Mouse (Mus musculus): ENCODE results near the gene Gm3646. TPM values are rescaled to one million over a fixed set of nuclear protein-coding genes. Genes with fewer than 3 reads are reported as not detected.

The Gm3646 gene
- total RNA-seq (2015; ENCODE audit: low replicate concordance) (not detected in 2 replicates), total RNA-seq (2017; ENCODE audit: low replicate concordance) (not detected in 2 replicates)

DNA sequence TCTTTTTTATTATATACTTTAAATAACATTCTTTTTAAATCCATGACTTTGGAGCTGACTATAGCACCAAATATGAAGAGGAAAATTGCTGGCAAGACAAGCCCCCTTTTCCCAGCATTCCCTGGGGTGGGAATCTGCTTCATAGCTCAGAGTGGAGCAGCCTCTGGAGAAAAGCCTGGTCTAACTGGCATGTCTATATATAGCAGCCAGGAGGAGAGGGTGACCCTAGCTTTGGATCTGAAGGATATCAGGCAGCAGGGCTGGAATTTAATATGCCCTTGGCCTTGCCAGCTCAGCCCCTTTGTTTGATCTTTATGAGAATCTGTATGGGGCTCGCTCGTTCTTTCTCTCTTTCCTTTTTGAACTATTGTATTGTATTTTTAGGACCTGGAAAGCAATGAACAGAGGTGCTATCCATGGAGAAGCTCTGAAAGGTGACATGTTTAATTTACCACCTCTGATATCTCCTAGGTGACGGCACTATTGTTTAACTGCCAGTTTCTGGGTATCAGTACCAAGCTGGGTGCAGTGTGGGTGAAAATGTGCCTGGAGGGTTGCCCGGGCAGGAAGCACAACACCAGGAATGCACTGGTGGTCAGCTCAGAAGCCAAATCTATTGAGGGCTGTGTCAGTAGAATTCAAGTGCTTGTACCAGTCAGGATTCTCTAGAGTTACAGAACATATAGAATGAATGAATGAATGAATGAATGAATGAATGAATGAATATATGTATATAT, at the start of gene Gm3646:
Gene Gm3646 (minus strand): TSS at position 90 of the 737 bp plus-strand sequence.
- no peak for ATAC-seq (replicated peaks; ENCODE audit: low FRiP score, poor library complexity, severe bottlenecking)

DNA sequence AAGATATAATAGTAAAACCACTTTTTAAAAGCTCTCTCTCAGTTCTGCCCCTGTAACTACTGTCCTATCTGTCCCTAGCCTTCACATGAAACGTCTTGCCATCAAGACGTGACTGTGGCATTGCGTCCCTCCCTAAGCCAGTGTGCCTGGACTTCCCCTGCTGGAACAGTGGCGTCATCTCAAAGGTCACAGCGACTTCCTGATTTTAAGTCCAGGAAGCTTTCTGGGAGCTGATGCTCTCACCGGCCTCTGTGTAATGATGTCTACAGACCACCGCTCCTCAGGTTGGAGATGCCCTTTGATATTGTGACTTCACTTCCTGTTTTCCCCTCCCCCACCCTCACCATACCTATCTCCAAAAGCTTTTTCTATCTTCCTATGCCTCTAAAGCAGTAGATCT, 41.9 kb upstream of the Gm3646 start:
- no peak for ATAC-seq (replicated peaks; ENCODE audit: low FRiP score, poor library complexity, severe bottlenecking)

DNA sequence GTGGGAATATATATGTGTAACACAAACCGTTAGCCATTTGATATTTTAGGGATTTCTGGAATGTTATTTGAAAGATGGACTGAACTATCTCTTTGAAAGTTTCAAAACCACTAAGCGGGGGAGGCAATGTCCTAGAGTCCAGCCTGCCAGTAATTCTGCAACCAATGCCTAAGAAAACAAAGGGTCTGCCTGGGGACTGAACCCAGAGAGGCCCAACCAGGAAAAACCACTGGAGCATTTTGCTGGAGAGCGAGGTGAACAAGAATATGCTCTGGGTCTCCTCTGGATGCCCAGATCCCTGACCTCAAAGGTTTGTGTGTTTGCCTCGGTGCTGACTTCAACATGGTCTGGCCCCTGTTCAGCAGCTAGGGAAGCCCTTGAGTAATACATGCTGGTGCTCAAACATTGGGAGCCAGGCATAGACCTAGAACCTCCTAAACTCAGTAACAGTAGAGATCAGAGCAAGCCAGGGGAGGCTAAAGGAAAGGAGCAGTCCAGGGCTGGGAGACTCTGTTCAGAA, 41.0 kb upstream of the Gm3646 start:
- no peak for ATAC-seq (replicated peaks; ENCODE audit: low FRiP score, poor library complexity, severe bottlenecking)

DNA sequence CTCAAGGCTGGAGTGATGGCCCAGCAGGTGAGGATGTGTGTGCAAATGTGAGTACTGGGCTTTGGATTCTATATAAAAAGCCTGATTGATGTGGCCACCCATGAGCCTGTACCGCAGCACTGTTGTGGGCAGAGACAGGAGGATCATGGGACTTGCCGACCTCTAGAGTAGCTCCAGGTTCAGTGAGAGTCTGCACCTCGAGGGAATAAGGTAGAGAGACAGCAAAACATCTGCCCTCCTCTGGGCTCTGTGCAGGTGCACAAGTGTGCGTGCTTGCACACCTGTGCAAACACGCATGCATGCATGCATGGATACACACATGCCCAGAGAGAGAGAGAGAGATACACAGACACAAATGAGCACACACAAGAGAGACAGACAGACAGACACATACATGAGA, 38.2 kb upstream of the Gm3646 start:
- ATAC-seq (replicated peaks; ENCODE audit: low FRiP score, poor library complexity, severe bottlenecking): no peak

DNA sequence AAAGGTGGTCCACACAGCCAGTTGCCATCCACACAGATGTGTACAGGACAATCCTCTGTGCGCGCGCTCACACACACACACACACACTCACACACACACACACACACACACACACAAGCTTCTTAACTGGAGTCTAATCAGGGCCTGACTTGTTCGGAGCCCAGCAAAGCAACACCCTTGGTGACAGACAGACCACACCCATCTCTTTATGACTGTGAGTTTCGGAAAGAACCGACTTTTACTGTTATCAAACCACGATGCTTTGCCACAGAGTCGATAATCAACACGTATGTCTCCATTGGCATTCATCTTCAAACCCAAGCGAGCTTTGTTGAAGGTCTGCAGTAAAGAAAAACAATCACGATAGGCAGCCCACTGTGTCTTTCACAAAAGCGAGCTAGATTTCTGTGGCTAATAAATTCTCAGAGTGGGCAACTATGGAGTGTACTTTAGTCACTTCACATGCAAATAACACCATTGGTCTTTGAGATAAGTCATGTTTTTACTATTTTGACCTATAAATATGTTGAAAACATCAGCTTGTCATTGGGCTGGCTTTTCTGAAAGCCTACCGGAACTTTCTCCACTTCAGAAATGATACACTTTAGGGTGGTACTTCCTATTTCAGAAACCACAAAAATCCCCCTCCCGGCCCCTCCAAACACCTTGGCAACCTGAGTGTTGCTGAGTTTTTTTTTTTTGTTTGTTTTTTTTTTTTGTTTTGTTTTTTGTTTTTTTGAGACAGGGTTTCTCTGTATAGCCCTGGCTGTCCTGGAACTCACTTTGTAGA, 37.3 kb upstream of the Gm3646 start:
- ATAC-seq (replicated peaks; ENCODE audit: low FRiP score, poor library complexity, severe bottlenecking): no peak

DNA sequence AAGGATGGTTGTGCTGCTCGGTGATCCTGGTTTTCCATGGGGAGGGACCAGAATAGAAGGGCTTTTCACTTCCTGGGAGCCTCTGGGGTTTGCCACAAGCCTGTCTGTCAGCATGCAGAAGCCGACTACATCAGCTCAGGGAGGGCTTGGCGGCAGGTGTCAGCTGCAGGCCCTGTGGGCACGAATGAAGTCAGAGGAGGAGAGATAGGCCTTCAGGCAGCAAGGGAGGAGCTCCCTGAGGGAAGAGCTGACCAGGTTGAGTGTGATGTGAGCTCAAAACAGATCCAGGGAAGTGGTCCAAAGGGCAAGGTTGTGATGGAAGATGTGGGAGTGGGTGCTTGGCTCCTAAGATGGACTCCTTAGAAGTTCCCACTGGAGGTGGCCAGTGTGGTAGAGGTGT, 35.7 kb upstream of the Gm3646 start:
- ATAC-seq (replicated peaks; ENCODE audit: low FRiP score, poor library complexity, severe bottlenecking): no peak

DNA sequence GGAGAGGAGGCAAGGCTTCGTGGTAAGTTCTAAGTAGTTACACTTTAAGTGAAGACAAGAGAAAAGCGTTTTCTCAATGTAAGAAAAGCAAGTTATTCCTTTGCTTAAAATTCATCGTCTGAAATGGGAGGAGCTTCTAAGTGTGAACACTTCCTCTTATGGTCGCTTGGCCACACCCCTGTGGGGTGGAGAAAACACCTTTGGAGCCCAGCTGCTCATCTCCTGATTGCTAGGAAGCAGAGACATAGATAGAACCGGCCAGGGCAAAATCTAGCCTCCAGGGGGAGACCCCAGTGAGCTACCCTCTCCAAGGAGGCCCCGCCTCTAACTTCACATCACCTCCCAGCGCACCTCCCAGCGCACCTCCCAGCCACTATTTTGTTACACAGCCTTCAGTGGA, 34.7 kb upstream of the Gm3646 start:
- ATAC-seq (replicated peaks; ENCODE audit: low FRiP score, poor library complexity, severe bottlenecking): no peak

DNA sequence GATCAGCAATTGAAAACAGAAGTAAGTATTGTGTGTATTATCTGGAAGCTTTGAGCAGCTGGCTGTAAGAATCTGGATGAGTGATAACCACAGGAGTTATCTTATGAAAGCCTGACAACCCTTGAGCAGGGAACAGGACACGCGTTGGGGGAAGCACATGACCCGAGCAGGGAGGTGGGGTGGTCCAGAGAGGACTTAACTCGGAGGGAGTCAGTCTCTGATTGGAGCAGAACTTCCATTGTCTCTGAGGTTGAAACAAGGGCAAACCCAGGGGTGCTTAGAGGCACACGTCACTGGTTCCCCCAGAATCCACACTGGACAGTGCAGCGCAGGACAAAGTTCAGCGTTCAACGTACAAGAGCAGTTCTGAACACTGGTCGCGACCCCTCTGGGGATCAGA, 34.1 kb upstream of the Gm3646 start:
- no peak for ATAC-seq (replicated peaks; ENCODE audit: low FRiP score, poor library complexity, severe bottlenecking)

DNA sequence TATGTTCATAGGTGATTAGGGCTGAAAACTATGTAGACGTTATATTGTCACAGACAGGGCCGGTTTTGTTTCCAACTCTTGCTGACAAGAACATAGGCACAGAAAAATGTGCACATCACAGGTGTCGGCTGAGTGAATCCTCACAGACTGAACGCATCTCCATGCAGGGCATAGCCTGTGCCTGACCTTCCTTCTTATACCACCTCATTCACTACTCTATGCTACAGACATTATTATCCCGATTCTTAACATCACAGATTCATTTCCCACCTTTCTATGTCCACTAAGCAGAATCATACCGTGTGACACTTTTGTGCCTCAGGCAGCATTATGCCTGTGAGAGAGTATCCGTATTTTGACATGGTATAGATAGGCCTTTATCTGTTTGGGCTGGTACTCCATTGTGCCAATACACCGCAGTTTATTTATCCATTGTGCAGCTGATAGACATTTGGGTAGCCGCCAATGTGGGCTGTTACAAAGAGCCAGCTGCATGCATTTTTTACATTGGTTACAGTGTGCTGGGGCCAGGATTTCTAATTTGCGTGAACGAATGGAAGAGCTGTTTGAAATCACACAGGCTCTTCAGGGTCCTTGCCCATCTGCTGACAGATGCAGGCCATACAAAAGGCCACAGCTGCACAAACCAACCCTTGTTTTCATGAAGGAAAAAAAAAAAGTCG, 33.5 kb upstream of the Gm3646 start:
- no peak for ATAC-seq (replicated peaks; ENCODE audit: low FRiP score, poor library complexity, severe bottlenecking)

DNA sequence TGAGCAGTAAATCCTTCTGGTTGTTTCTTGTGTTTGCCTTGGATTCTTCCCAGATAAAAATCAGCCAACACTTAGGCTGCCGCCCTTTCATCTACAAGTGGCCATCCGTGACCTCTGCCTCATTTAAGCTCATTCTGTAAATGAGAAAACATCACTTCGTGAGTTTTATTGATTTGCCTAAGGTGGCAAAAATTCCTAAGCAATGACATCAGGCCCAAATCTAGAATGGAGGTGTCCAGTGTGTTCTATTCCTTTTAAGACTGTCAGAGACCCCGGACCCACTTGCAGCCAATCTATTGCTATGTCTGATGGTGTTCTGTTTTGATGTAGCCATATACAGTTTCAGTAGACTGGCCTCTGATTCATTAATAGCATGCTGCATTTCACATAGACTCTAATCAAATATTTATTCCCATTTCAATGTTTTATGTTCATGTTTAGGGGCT, 26.5 kb upstream of the Gm3646 start:
- ATAC-seq (replicated peaks; ENCODE audit: low FRiP score, poor library complexity, severe bottlenecking): no peak

DNA sequence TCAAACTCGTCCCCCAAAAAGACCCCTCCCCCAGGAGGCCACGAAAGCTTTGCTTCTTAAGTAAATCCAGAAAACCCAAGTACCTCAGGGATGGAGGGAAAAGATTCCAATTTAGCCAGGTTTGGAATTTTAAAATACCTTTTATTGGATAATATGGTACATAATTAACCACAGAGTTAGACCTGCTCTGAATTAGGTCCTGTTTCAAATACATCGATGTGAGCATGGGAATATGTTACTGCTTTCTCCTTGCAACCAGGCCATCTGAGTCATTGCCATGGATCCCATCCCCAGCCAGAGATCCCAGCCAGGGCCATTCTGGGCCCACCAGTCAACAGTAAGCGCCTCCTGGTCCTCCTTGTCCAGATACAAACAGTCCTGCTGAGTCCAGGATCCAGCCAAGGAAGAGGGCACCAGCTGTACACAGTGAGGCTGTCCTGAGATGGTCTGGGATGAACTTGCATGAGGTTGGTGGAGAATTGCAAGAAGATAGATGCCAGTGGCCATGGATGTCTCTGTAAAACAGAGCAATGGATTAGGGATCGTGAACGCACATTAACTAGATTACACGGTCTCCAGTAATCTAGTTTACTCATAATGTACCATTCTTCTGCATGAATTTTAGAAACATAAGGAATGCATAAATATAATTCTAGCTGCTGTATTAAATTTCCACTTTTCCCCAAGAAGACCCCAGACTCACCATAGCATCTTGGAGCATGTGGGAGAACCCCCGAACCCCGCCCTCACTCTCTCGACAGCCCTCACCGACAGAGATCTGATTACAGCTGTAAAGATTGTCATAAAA, 25.9 kb upstream of the Gm3646 start:
- ATAC-seq (replicated peaks; ENCODE audit: low FRiP score, poor library complexity, severe bottlenecking): no peak

DNA sequence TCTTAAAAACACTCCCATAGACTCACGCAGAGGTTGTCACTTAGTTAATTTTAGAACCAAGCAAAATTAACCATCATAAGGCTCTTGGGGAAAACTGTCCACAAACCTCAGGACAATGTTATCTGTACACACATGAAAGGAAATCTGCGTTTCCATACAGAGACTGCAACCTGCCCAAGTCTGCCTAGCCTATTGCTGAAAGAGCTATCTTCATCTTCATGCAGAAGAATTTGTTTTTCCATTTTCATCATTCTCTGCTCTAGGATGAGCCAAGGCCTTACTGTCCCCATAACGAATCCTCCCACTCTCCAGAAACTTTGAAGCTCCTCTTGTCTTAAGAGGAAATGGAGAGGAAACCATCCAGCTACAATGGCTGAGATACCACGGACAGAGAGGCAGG, 19.8 kb upstream of the Gm3646 start:
- ATAC-seq (replicated peaks; ENCODE audit: low FRiP score, poor library complexity, severe bottlenecking): no peak

DNA sequence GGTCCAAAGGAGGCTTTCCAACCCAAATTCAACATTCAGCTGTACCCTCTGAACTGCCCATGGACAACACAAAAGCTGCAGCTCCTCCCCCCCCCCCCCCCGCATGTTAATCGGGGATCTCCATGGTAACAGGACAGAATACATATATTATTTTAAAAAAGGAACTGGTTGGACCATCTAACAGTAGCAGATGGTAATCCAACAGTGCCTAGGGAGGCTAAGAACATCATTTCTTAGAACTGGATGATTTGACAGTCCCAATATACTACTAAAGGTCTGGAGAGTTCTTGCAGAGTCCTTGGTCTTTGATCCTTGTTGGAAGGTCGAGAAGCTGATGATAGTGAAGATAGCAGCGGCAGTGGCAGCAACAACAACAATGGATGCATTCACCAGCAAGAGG, 19.1 kb upstream of the Gm3646 start:
- no peak for ATAC-seq (replicated peaks; ENCODE audit: low FRiP score, poor library complexity, severe bottlenecking)

DNA sequence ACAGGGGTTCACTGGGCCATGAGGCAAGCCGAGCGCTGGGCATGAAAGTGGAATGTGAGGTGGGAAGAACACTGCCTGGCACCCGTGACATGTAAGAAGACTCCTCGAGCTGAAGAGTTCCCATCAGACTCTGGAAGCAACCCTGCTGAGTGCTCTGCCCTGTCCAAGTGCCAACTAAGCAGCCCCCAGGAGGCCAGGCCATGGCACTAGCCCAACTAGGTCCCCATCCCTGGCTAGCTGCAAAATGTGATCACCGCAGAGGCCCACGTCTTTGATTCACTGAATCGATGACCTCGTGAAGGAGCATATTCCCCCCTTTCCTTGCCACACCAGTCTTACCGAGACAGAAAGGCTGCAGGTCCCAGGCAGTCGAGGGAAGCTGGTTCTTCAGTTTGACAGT, 14.5 kb upstream of the Gm3646 start:
- ATAC-seq (replicated peaks; ENCODE audit: low FRiP score, poor library complexity, severe bottlenecking): no peak

DNA sequence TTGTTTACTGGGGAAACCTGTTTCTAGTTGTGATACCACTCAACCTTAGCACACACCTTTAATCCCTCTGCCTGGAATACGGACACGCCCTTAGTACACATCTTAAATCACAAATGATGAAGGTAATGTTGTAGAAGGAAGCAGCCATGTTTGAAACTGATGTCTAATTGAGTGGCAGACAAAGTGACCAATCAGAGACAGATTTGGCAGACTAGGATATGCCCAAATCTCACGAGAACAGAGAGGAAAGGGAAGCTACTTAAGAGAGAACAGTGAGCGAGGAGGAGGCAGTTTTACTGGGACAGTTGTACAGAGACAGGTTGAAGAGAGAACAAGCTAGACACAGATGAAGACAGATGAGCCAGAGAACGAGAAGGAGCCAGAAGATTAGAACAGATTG, 10.6 kb upstream of the Gm3646 start:
- no peak for ATAC-seq (replicated peaks; ENCODE audit: low FRiP score, poor library complexity, severe bottlenecking)

DNA sequence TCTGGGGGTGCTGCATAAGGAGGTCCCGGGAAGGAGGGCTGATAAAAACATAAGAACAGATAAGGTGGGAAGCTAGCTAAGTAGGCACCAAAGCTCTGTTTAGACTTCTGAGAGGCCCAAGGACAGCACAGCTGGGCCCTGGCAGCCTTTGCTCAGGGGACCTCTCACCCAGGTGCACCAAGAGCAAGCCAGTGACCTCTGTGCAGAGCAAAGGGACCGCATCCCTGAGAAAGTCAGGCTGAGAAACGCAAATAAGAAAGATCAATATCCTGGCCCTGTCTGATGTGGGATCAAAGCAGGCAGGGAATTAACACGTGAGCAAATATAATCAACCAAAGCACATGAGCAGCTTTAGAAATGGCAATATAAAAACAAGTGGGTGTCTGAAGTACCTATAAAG, 7.9 kb upstream of the Gm3646 start:
- ATAC-seq (replicated peaks; ENCODE audit: low FRiP score, poor library complexity, severe bottlenecking): no peak

DNA sequence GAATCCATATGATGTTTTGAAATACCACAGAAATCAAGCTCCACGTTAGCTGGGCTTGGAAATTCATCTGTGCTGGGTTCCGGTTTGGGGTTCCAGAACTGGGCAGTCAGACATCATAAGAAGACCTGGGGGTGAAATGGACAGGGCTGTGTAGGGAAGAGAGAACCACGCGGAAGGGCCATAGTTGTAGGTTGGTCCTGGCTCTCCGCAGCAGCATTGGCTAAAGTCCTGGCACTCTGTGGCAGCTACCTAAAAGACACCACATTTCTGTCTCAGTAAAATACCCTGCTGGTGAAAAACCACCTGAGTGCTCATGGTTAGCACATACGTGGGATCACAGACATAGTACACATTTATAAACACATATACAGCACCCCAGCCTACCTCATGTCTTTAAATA, 343 bp downstream of the Gm3646 start:
- no peak for ATAC-seq (replicated peaks; ENCODE audit: low FRiP score, poor library complexity, severe bottlenecking)

DNA sequence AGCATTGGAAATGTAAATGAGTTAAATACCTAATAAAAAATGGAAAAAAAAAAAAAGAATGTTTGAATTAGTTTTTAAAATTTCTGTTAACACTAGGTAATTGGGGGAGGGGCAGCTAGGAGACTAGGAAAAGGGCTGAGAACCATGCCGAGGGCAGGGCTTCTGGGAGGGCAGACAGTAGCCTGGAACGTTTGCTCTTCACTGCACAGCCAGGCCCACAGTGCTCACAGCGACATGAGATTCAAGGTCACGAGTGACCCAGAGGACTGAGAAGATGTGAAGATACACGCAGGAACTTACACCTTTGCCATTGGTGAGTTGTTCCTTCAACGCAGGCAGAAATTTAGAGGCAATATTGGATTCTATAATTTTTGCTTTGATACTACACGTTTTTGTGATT, 2.2 kb downstream of the Gm3646 start:
- ATAC-seq (replicated peaks; ENCODE audit: low FRiP score, poor library complexity, severe bottlenecking): no peak

DNA sequence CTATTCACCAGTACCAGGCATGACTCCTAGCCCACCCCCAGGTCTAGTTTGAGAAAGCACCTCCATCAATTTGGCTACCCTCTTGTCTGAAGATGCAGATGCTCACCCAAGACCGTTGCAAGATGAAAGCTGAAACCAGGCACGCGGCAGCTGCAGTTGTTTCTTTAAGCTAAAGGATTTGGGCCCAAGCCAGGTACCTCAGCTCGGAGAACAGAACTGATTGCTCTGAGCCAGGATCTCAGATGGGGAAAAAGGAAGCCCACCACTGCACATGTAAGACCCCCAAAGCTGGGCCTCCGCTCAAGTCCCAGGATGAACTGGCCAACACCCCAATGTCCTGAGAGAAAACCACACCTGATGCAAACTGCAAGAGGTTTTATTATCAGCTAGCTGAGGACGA, 7.6 kb downstream of the Gm3646 start:
- ATAC-seq (replicated peaks; ENCODE audit: low FRiP score, poor library complexity, severe bottlenecking): no peak

DNA sequence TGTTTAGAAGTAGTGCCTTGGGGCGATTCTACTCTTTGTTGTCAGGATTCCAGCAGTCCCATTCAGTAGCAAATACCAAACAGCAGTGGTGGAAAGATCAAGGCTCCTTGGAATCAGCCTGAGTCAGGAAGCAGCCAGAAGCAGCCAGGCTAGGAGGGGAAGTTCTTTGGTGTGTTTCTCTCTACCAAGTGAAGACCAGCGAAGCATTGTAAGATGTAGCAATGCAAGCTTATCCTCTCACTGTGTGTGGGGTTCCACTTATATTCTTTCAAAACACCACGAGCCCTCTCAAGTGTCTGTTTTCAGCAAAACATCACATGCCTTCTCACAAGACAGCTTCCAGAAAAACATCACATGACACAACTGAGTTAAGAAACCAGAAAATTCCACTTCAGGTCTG, 8.4 kb downstream of the Gm3646 start:
- no peak for ATAC-seq (replicated peaks; ENCODE audit: low FRiP score, poor library complexity, severe bottlenecking)

Measured in erythroblast, adult 5-6 weeks (primary cell).